Mouse (Mus musculus): ENCODE data around the gene Amigo1. TPM values are rescaled to one million over a fixed set of nuclear protein-coding genes. Genes with fewer than 3 reads are reported as not detected.

Gene Amigo1
- polyA plus RNA-seq (2017; shearing (Covaris generic)), result 1.1 TPM

GRCm38 (mm10) chr3:108186098-108187047 is at the start of gene Amigo1:
Amigo1 (plus strand) TSS chr3:108186335.

DNA sequence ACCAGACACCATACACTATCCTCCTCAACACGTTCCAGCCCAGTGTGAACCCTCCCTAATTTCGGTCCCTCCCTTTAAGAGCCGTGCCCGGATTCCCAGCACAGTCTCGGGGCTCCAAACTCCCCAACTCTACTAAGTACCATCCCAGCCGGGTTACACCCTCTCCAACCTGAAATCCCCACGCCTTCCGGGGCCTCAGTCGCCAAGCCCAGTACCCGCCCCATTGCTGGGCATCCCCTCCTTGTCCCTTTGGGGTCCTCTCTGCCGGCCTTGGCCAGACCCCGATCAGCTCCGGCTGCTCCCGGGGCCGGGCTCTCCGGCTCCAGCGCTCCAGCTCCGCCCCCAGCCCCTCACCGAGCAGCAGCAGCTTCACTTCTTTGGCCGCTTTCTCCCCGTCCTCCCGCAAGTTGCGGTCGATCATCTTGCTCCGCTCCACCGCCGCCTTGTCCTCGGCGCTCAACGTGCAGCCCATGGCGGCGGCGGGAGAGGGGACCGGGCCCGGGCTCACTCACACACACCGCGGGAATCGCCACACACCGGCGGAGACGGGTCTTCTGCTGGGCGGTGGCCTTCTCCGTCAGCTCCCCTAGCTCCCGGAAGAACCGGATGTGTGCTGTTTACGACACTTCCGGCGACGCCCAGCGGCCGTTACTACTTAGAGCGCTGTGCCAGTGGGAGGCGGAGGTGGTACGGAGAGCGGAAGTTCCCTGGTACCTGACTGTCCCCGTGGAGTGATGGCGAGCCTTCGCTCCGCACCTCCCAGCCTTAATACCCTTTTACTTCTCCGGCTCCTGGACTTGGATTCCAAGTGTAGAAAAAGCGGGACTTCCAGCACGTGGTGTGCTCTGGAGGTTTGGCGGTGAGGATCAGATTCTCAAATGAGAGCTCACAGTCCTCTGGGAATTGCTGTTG is 40.3 kb upstream of the Amigo1 start, which contains the start of gene Gnai3:
Gene Gnai3 (minus strand): TSS at position 613 of the 912 bp plus-strand sequence.

DNA sequence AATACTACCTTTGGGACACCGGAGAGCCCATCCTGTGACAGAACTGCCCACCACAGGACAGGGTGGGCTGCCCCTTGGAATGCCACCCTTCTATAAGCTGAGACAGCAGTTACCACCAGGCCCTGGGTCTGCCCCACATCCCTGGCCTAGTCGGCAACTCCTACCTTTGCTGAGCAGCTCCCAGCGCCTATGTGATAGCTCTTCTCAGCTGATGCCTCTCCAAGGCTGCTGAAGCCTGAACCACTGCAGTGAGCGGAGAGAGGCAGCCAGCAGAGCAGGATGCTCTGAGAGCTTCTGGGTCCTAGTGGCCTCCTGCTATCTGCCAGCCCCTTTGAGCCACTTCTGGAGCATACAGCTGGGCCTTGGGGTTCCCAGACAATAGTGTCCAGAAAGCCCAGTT is 31.5 kb upstream of the Amigo1 start, which contains the start of gene Gpr61:
Gene Gpr61 (minus strand): TSS at position 227 of the 400 bp plus-strand sequence.

GRCm38 (mm10) chr3:108200329-108201323 is 14.5 kb downstream of the Amigo1 start, which contains the start of gene Cyb561d1:
Cyb561d1 (minus strand) TSS chr3:108201212.

DNA sequence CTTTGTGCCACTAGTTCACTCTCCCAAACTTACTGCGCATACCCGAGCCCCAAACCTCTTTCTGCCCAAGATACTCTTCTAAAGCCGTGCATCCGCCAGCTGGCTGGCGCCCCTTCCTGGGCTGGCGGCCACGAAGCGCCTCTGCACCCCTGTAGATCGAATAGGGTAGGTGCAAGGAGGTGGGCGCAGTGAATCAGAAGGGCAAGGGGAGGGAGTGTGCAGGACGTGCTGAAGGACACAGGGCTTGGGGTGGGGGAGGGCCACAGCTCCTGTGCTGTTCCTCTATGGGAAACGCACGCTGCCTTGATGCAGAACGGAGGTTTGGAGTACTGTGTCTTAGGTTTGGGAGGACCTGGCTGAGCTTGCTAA is 24.6 kb downstream of the Amigo1 start, which contains the start of gene Atxn7l2:
Gene Atxn7l2 (minus strand): TSS at position 164 of the 369 bp plus-strand sequence.

GRCm38 (mm10) chr3:108226558-108227350 is 40.6 kb downstream of the Amigo1 start, which contains the start of gene Sypl2:
Sypl2 (minus strand) TSS chr3:108226648.

Other genes with a start within 250 kb of the Amigo1 start
- not detected for gene Gstm6, start 242.6 kb upstream of the Amigo1 start, polyA plus RNA-seq (2017; shearing (Covaris generic))
- gene Gstm3, start 217.1 kb upstream of the Amigo1 start, polyA plus RNA-seq (2017; shearing (Covaris generic)), result not detected
- gene Gstm2, start 199.9 kb upstream of the Amigo1 start, polyA plus RNA-seq (2017; shearing (Covaris generic)), result not detected
- gene Gstm1, start 168.4 kb upstream of the Amigo1 start, polyA plus RNA-seq (2017; shearing (Covaris generic)), result 3.0 TPM
- gene Gstm4, start 141.4 kb upstream of the Amigo1 start, polyA plus RNA-seq (2017; shearing (Covaris generic)), result 9.9 TPM
- gene Ampd2, start 99.7 kb upstream of the Amigo1 start, polyA plus RNA-seq (2017; shearing (Covaris generic)), result 47.3 TPM
- not detected for gene Gnat2, start 93.5 kb upstream of the Amigo1 start, polyA plus RNA-seq (2017; shearing (Covaris generic))
- gene Gnai3, start 40.2 kb upstream of the Amigo1 start, polyA plus RNA-seq (2017; shearing (Covaris generic)), result 182 TPM
- not detected for gene Gpr61, start 31.5 kb upstream of the Amigo1 start, polyA plus RNA-seq (2017; shearing (Covaris generic))
- 22.7 TPM for gene Cyb561d1, start 14.9 kb downstream of the Amigo1 start, polyA plus RNA-seq (2017; shearing (Covaris generic))
- 15.7 TPM for gene Atxn7l2, start 24.6 kb downstream of the Amigo1 start, polyA plus RNA-seq (2017; shearing (Covaris generic))
- not detected for gene Sypl2, start 40.3 kb downstream of the Amigo1 start, polyA plus RNA-seq (2017; shearing (Covaris generic))
- gene Psma5, start 70.6 kb downstream of the Amigo1 start, polyA plus RNA-seq (2017; shearing (Covaris generic)), result 124 TPM
- 0.14 TPM for gene Sort1, start 97.7 kb downstream of the Amigo1 start, polyA plus RNA-seq (2017; shearing (Covaris generic))
- gene Mybphl, start 178.6 kb downstream of the Amigo1 start, polyA plus RNA-seq (2017; shearing (Covaris generic)), result not detected
- gene Psrc1, start 197.5 kb downstream of the Amigo1 start, polyA plus RNA-seq (2017; shearing (Covaris generic)), result 2.4 TPM
- 1.2 TPM for gene Celsr2, start 229.2 kb downstream of the Amigo1 start, polyA plus RNA-seq (2017; shearing (Covaris generic))